Mouse (Mus musculus) neutrophil, adult 5-6 weeks (primary cell): ENCODE results near the gene Alkbh1. TPM values are rescaled to one million over a fixed set of nuclear protein-coding genes. Genes with fewer than 3 reads are reported as not detected.

Experiments used
- ATAC-seq: fragments of 151-379, 151-347 bp; 2 replicates; pipeline ENCODE4 v1.8.0; 2017; ENCODE audit warnings: mild to moderate bottlenecking, moderate TSS enrichment; ENCODE audit not compliant: insufficient number of reproducible peaks, poor library complexity, low FRiP score, severe bottlenecking; ENCODE audit errors: extremely low read depth
- total RNA-seq: library from RNA; stranded (forward); fragments of 200-1000 nt; gene quantifications from 2 replicates; pipeline ENCODE4 v1.2.3, GENCODE M21; 2017

The Alkbh1 gene
- total RNA-seq, 1 experiment from 2014 or later, result 75.5 TPM

DNA sequence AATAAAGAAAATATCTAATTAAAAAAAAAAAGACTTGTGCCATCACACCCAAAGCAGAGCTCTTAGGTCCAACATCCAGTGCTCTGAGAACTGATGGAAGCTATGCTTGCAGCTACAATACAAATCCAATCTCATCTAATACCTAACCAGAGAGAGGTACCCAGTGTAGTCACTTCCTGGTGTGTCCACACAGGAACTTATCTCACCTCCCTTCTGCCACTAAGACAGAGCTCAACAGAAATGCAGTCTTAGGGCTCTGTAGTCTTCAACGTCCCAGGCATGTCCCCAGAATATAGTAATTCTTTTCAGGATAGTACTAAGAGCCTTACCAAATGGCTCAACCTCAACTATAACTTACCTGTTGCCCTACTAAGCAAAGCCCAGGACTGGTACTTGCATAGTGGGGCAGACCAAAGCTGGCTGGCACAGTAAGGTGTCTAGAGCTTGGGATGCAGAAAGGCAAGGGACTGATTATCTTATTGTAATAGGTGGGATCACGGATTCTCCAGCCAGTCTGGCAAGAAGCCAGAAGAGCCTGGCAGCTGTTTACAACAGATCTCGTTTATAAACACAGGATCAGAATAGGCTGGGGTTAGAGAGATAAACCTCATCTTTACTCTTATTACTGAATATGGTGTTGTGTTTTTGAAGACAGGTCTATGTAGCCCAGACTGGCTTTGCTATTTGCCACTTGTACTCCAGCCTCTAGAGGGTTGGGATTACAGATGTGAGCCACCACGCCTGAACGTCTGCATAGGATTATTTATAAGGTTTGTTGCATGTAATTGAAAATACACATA, 21.9 kb downstream of the Alkbh1 start:
- no peak for ATAC-seq

DNA sequence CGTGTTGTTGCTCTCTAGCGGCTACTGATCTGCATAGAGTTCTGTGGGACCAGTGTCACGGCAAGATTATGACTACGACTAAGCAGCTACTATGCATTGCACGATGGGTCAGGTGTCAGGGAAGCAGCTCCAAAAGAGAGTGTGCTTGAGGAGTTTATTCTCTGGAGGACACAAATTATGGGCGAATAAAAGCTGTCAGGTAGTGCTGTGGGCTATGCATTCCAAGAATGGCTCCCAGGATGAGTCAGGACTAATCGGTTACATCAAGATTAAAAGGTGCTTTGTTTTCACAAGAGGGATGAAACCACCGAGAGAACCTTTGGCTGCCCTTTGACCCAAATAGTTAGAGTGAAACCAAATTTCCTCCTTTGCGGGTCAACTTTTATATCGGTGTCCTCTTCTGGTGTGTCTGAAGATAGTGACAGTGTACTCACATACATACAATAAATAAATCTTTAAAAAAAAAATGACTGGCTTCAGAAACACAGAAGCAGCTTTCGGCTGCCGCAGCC, 23.8 kb downstream of the Alkbh1 start:
- ATAC-seq, result no peak

DNA sequence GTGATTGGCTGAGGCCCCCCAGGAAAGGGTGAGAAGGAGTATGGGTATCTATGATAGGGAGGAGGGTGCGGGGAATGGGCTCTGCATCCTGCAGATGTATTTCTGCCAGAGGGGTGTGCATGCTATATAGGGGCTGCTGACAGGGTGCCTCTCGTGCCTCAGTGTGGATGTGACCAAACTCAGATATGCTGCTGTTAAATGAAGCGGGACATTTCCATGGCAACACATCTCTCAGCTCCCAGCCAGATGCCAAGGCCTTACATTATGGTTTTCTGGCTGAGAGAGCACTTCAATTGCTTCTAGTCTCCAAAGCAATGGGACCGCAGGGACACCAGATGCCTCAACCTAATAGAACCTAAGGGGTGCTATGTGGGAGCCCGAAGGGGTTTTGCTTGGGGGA, 24.9 kb downstream of the Alkbh1 start:
- ATAC-seq, result no peak

- ATAC-seq, result peak; percentile 82
Measured at GRCm38 (mm10) chr12:87416690-87417089, 27.1 kb downstream of the Alkbh1 start.

DNA sequence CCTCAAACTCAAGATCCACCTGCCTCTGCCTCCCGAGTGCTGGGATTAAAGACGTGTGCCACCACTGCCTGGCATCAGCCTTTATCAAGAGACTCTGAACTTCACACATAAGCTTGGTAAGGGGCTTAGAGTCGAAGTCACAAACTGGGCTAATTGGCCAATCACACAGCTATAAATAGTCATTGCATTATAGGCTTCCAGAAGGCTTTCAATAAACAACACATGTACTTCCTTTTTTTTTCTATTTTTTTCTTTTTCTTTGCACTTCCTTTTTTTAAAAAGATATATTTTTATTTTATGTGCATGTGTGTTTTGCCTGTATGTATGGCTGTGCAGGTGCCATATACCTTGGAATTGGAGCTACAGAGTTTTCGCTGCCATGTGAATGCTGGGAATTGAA, 28.5 kb downstream of the Alkbh1 start:
- no peak for ATAC-seq

- ATAC-seq, result peak; percentile 72
Measured at GRCm38 (mm10) chr12:87413179-87413790, 30.5 kb downstream of the Alkbh1 start.

GRCm38 (mm10) chr12:87410999-87411398, 32.8 kb downstream of the Alkbh1 start:
- ATAC-seq, result no peak

GRCm38 (mm10) chr12:87409123-87409522, 34.7 kb downstream of the Alkbh1 start:
- no peak for ATAC-seq

- ATAC-seq, result 0 out of 2 replicates have a peak, but pooled peaks have one; percentile 19
Measured at GRCm38 (mm10) chr12:87407869-87408605, 35.8 kb downstream of the Alkbh1 start.

DNA sequence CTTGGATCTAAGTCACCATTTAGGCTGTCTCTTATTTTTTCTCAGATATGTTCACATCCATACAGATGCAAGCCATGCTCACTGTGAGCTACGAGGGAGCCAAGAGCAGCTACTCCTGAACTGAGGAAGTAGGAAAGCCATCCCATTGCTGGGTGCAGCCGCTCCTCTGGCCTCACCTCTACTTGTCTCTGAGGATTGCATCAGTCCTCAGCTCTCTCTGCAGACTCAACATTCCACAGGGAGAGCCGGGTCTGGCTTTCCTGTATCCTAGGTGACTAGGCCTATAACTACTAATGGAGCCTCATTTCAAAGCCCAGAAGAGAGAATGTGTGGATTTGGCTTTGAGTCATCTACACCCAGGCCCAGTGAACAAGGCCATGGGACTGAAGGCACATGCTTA, 38.1 kb downstream of the Alkbh1 start:
- no peak for ATAC-seq

DNA sequence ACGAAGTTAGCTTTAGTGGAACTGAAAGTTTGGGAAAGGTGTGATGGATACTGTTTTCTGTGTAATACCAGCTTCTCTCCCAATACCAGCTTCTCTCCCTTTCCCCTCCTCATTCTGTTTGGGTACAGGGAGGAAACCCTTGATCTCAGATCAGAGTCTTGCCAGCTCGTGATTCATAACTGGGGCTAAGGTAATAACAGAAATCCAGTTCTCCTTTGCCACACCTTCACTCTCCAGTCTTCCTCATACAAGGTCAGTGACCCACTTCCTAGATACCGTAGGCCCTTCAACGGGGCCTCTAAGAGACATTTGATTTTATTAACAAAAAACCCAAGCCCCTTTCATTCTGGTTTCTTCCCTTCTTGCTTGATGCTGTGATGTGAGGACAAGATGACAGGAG, 38.7 kb downstream of the Alkbh1 start:
- ATAC-seq, result no peak

DNA sequence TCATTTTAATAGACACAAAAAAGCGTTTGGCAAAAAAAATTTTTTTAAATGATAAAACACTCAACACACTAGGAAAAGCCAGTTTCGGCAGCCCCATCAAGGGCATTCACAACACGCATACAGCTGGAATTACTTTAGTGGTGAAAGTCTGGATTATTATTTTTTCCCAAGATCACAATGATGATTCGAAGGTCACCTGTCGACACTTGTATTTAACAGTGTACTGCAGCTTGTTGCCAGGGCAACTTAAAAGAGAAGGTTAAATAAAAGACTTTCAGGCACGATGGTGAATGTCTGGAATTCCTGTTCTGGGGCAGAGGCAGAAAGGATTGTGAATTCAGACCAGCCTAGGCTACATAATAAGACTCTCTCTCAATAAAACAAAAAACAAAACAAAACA, 41.9 kb downstream of the Alkbh1 start:
- ATAC-seq, result no peak

GRCm38 (mm10) chr12:87399119-87399819, 44.5 kb downstream of the Alkbh1 start:
- 0 out of 2 replicates have a peak, but pooled peaks have one; percentile 9 for ATAC-seq

- no peak for ATAC-seq
Measured at GRCm38 (mm10) chr12:87397811-87398417, 45.9 kb downstream of the Alkbh1 start.

GRCm38 (mm10) chr12:87397126-87397525, 46.7 kb downstream of the Alkbh1 start:
- ATAC-seq, result no peak

DNA sequence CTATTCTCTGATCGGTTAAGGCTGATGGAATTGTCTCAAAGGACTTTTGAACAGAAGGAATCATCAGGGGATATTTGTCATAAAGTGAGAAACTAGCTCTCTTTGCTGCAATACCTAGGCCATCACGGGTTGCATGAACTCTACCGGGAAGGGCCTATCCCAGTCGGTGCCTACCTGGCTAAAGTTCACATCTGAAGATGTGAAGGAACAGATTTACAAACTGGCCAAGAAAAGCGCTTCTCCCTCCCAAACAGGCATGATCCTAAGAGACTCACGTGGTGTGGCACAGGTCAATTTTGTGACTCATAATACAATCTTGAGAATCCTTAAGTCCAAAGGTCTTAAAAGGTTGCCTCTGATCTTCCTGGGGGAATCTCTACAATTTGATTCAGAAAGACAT, 49.5 kb downstream of the Alkbh1 start:
- no peak for ATAC-seq

DNA sequence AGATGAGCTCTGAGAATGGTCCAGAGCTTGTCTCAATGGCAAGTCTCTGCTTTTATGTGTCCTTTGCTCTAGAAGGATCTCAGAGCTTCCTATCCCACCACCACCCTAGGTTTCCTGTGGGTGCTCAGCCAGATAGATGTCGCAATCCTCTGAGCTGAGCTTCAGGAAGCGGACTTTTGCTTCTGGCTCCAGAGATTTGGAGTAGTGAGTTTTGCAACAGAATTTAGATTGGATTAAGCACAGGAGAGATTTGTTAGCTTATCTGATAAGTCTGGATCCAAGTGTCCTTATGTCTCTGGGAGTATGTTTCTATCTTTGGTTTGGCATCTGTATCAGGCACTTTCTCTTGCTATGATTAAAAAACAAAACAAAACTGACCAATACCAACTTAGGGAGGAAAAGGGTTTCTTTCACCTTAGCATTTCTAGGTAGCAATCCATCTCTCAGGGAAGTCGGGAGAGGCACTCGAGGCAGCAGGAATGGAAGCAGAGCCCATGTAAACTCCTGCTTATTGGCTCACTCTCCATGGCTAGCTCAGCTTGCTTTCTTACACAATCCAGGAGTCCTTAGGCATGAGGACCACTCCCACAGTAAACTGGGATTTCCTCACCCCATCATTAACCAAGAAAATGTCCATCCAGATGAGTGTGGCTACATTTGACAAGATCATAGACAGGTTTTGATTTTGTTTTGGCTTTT, 50.2 kb downstream of the Alkbh1 start:
- ATAC-seq, result no peak

DNA sequence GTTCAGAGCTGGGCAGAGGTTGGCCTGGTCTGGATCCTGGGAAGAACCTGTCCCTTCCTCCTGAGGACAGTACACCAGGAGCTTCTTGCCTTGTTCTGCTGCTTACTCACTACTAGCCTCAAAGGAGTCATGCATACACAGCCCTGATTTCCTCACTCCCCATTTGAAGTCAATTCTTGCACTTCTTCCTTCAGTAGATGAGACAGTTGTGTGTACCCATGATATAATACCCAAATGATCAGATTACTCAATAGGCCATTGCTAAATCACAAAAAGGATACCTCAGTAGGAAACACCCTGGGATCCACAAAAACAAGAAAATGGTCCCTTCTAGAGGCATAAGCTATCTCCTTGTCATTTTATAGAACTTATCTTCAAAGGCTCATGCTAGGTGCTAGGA, 52.5 kb downstream of the Alkbh1 start:
- no peak for ATAC-seq
